Mouse (Mus musculus): ENCODE data around the gene Muc2. TPM values are rescaled to one million over a fixed set of nuclear protein-coding genes. Genes with fewer than 3 reads are reported as not detected.

Muc2 gene
- polyA plus RNA-seq, 1 experiment from 2014 or later: 22.1 TPM

DNA sequence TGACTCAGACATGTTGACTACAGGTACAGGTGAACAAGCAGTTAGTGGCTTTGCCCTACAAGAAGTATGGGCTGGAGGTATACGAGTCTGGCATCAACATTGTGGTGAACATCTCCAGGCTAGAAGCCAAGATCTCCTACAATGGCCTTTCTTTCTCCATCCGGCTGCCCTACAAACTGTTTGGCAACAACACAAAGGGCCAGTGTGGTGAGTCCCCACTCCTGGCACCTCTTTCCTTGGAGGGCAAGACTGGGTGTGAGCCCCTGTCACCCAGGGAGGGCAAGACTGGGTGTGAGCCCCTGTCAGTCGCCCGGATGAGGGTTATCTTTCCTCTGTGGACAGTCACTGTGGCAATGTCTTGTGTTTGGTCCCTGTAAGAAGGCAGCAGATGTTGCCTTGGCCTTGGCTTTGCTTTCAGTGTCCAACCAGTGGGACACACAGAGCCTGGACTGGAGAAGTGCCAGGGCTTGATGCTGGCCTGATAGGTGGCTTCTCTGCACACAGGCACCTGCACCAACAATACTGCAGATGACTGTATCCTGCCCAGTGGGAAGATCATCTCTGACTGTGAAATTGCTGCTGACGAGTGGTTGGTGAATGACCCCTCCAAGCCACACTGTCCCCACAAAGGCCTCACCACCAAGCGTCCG is 57.4 kb downstream of the Muc2 start:
- ATAC-seq: no peak
- Histone ChIP-seq H3K9me3 (ENCODE audit: control insufficient read depth, low read length) (no peaks in the 10 kb centered on the region), H3K27ac (ENCODE audit: low read length) (no peak overlapping the region), H3K27me3 (replicated peaks; ENCODE audit: control insufficient read depth, insufficient read depth, low read length) (no peaks in the 10 kb centered on the region), H3K36me3 (ENCODE audit: control insufficient read depth, insufficient read depth, low read length) (no peaks in the 10 kb centered on the region), H3K9ac (ENCODE audit: low read depth, low read length) (no peak overlapping the region), H3K4me1 (ENCODE audit: control insufficient read depth, insufficient read depth, low read length) (no peaks in the 10 kb centered on the region), H3K4me2 (ENCODE audit: low read depth, low read length) (no peak overlapping the region), H3K4me3 (ENCODE audit: low read length) (no peak overlapping the region)
- WGBS: 84% methylated on average over 7 of the region's 7 CpGs

DNA sequence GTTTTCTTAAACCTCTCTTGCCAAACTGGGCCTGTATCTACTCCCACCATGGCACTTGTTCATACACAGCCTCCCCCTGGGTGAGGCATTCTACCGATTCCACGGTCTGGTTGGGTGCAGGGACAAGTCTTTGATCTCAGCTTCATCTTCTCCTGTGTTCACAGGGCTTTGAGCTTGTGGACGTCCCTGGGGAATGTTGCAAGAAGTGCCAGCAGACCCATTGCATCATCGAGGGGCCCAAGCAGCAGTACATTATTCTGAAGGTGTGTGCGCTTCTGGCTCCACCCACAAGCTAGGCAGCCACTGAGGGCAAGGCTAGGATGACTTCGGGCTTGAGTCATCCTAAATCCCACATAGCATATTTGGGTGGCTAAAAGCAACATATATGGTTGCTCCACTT is 62.4 kb downstream of the Muc2 start:
- Histone ChIP-seq H3K4me3 (ENCODE audit: low read length) (no peak overlapping the region), H3K9ac (ENCODE audit: low read depth, low read length) (no peak overlapping the region), H3K4me1 (ENCODE audit: control insufficient read depth, insufficient read depth, low read length) (no peaks in the 10 kb centered on the region), H3K9me3 (ENCODE audit: control insufficient read depth, low read length) (no peaks in the 10 kb centered on the region), H3K36me3 (ENCODE audit: control insufficient read depth, insufficient read depth, low read length) (no peaks in the 10 kb centered on the region), H3K27me3 (replicated peaks; ENCODE audit: control insufficient read depth, insufficient read depth, low read length) (no peaks in the 10 kb centered on the region), H3K4me2 (ENCODE audit: low read depth, low read length) (no peak overlapping the region), H3K27ac (ENCODE audit: low read length) (no peak overlapping the region)
- ATAC-seq: no peak
- WGBS: 74% methylated on average over 6 of the region's 6 CpGs

DNA sequence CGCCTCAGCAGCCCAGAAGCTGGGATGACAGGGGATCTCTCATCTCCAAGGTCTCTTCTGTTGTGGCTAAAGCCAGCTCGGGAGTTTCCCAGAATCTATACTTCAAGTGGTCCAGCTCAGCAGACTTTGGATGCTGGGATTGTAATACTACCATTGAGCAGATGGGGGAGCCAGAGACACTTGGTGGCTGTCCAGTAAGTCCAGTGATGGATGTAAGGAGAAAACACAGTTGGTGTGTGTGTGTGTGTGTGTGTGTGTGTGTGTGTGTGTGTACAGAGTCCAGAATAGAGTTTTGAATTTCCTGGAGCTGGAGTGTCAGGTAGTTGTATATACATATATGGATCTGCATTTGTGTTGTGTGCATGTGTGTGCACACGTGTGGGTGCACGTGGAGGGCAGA is 65.7 kb downstream of the Muc2 start:
- 46% methylated on average over 4 of the region's 4 CpGs for WGBS
- H3K4me3 ChIP-seq (ENCODE audit: low read length): no peak overlapping the region
- no peaks in the 10 kb centered on the region for H3K36me3 ChIP-seq (ENCODE audit: control insufficient read depth, insufficient read depth, low read length)
- H3K4me2 ChIP-seq (ENCODE audit: low read depth, low read length): no peak overlapping the region
- no peaks in the 10 kb centered on the region for H3K27me3 ChIP-seq (replicated peaks; ENCODE audit: control insufficient read depth, insufficient read depth, low read length)
- no peak overlapping the region for H3K27ac ChIP-seq (ENCODE audit: low read length)
- no peak overlapping the region for H3K9ac ChIP-seq (ENCODE audit: low read depth, low read length)
- no peaks in the 10 kb centered on the region for H3K4me1 ChIP-seq (ENCODE audit: control insufficient read depth, insufficient read depth, low read length)
- ATAC-seq: no peak
- no peaks in the 10 kb centered on the region for H3K9me3 ChIP-seq (ENCODE audit: control insufficient read depth, low read length)

DNA sequence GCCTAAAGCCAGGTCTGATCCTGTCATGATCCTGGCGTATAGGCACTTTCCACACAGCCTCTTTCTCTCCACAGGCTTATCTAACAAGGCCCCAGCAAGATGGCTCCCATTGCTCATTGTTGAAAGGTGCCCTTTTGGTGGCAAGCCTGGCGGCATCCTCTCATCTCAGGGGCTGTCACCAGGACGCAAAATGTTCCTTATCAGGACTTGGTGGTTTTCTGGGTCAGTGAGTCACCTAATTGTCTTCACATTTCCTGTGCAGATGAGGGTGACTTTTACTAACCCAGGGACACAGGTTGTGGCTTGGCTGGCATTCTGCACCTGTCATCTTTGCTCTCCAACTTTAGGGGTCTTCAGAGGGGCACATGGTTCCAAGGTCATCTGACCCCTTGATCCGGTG is 68.2 kb downstream of the Muc2 start:
- no peak overlapping the region for H3K27ac ChIP-seq (ENCODE audit: low read length)
- H3K9me3 ChIP-seq (ENCODE audit: control insufficient read depth, low read length): no peaks in the 10 kb centered on the region
- 76% methylated on average over 4 of the region's 4 CpGs for WGBS
- H3K4me3 ChIP-seq (ENCODE audit: low read length): no peak overlapping the region
- ATAC-seq: no peak
- H3K36me3 ChIP-seq (ENCODE audit: control insufficient read depth, insufficient read depth, low read length): no peaks in the 10 kb centered on the region
- no peaks in the 10 kb centered on the region for H3K27me3 ChIP-seq (replicated peaks; ENCODE audit: control insufficient read depth, insufficient read depth, low read length)
- no peaks in the 10 kb centered on the region for H3K4me1 ChIP-seq (ENCODE audit: control insufficient read depth, insufficient read depth, low read length)
- H3K4me2 ChIP-seq (ENCODE audit: low read depth, low read length): no peak overlapping the region
- no peak overlapping the region for H3K9ac ChIP-seq (ENCODE audit: low read depth, low read length)

DNA sequence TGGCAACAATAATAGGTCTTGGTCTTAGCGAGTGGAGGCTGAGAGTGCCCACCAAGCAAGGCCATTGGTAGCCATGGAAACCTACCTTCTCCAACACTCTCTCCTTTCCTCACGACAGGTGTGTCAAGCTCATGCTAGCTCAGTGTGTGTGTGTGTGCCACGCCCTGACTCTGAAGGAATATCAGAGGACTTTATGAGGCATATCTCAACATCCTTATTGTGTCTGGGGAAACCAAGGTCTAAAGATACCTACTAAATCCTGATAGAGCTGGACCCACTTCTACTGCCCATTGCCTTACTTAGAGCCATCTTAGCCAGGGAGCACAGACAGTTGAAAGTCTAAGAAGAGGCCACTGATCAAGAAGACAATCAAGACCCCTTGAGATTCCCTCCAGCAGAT is 80.4 kb downstream of the Muc2 start:
- WGBS: 67% methylated on average over 3 of the region's 3 CpGs
- Histone ChIP-seq H3K4me1 (ENCODE audit: control insufficient read depth, insufficient read depth, low read length) (peaks cover 4% of the 10 kb centered on the region; the same call in 1 of the 2 replicates), H3K4me2 (ENCODE audit: low read depth, low read length) (no peak overlapping the region), H3K9ac (ENCODE audit: low read depth, low read length) (no peak overlapping the region), H3K27me3 (replicated peaks; ENCODE audit: control insufficient read depth, insufficient read depth, low read length) (no peaks in the 10 kb centered on the region), H3K36me3 (ENCODE audit: control insufficient read depth, insufficient read depth, low read length) (no peaks in the 10 kb centered on the region), H3K9me3 (ENCODE audit: control insufficient read depth, low read length) (no peaks in the 10 kb centered on the region), H3K4me3 (ENCODE audit: low read length) (no peak overlapping the region), H3K27ac (ENCODE audit: low read length) (no peak overlapping the region)
- peak; percentile 81 for ATAC-seq

DNA sequence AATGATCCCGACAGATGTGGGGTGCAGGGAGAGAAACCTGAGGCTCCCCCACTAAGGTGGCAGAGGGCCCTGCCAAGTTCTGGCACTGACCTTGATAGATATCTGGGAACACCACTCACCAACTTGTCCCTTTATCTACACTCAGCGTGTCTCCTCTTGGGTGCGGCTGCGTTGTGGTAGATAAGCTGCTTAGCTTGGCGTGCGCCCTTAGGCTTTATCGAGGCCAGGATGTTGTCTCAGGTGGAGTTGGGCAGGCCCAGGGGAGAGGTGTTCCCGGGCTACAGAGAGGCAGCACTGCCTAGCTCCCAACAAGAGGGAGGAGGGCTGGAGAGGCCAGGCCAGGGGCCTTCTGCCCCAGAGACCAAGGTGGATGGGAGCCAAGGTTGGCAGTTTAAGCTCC is 80.8 kb downstream of the Muc2 start:
- Histone ChIP-seq H3K4me1 (ENCODE audit: control insufficient read depth, insufficient read depth, low read length) (peaks cover 4% of the 10 kb centered on the region; the same call in 1 of the 2 replicates), H3K4me3 (ENCODE audit: low read length) (no peak overlapping the region), H3K9ac (ENCODE audit: low read depth, low read length) (no peak overlapping the region), H3K27me3 (replicated peaks; ENCODE audit: control insufficient read depth, insufficient read depth, low read length) (no peaks in the 10 kb centered on the region), H3K27ac (ENCODE audit: low read length) (no peak overlapping the region), H3K9me3 (ENCODE audit: control insufficient read depth, low read length) (no peaks in the 10 kb centered on the region), H3K36me3 (ENCODE audit: control insufficient read depth, insufficient read depth, low read length) (no peaks in the 10 kb centered on the region), H3K4me2 (ENCODE audit: low read depth, low read length) (no peak overlapping the region)
- peak; percentile 96 for ATAC-seq
- WGBS: 54% methylated on average over 8 of the region's 8 CpGs

DNA sequence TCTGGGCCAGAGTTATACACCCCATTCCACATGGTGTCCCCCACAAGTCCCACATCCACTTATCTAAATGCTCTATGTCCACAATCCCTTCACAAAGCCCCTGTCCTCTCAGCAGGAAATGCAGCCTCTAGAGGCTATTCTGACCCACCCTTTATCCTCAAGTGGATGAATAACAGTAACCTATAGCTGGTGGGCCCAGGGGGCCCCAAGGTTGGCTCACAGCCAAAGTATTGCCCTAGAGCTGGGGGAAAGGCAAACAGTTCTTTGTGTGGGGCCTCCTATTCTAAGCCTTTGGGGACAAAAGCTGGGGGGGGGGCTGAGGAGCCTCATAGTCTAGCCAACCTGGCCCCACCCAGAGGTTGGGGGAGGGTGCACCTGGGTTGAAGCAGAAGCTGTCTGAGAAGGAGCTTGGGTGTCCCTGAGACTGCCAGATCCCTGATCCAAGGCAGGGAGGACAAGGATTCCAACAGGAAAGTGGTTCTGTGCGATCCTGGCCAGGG is 82.0 kb downstream of the Muc2 start:
- H3K27me3 ChIP-seq (replicated peaks; ENCODE audit: control insufficient read depth, insufficient read depth, low read length): no peaks in the 10 kb centered on the region
- peaks cover 4% of the 10 kb centered on the region; the same call in 1 of the 2 replicates for H3K4me1 ChIP-seq (ENCODE audit: control insufficient read depth, insufficient read depth, low read length)
- no peaks in the 10 kb centered on the region for H3K9me3 ChIP-seq (ENCODE audit: control insufficient read depth, low read length)
- no peak overlapping the region for H3K4me3 ChIP-seq (ENCODE audit: low read length)
- no peak for ATAC-seq
- no peak overlapping the region for H3K27ac ChIP-seq (ENCODE audit: low read length)
- no peak overlapping the region for H3K4me2 ChIP-seq (ENCODE audit: low read depth, low read length)
- 69% methylated on average over 1 of the region's 1 CpGs for WGBS
- H3K9ac ChIP-seq (ENCODE audit: low read depth, low read length): no peak overlapping the region
- no peaks in the 10 kb centered on the region for H3K36me3 ChIP-seq (ENCODE audit: control insufficient read depth, insufficient read depth, low read length)

DNA sequence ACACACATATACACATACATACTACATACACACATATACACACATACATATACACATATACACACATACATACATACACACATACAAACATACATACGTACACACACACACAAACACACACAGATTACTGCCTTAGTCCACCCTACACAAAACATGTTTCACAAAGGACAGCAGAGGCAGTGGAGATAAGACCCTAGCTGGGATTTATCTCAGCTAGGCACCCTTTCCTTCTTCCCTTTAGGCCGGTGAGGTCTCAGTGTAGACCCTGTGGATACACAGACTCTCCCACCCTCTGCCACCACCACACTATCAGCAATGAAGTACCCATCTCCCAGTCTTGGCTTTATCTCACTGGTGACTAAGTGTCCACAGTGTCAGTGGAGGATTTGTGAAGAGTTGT is 84.7 kb downstream of the Muc2 start:
- Histone ChIP-seq H3K27ac (ENCODE audit: low read length) (no peak overlapping the region), H3K4me3 (ENCODE audit: low read length) (no peak overlapping the region), H3K4me2 (ENCODE audit: low read depth, low read length) (no peak overlapping the region), H3K36me3 (ENCODE audit: control insufficient read depth, insufficient read depth, low read length) (no peaks in the 10 kb centered on the region), H3K4me1 (ENCODE audit: control insufficient read depth, insufficient read depth, low read length) (peaks cover 4% of the 10 kb centered on the region; the same call in 1 of the 2 replicates), H3K9ac (ENCODE audit: low read depth, low read length) (no peak overlapping the region), H3K27me3 (replicated peaks; ENCODE audit: control insufficient read depth, insufficient read depth, low read length) (no peaks in the 10 kb centered on the region), H3K9me3 (ENCODE audit: control insufficient read depth, low read length) (no peaks in the 10 kb centered on the region)
- ATAC-seq: no peak
- 83% methylated on average over 2 of the region's 2 CpGs for WGBS

DNA sequence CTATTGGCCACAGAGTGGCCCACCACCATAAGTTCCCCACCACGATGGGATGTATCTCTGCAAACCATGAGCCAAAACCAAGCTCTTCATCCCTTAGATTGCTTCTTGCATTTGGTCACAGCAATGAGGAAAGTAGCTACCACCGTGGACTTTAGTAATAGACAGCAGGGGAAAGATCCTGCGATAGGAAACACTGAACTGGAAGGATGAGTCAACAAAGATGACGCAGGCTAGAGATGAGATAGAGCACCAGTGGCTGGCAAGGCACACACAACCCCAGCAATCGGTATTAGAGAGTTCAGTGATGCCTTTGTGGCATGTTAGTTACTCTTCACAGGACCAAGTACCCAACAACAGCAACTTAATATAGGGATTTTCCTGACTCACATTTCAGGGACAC is 86.1 kb downstream of the Muc2 start:
- H3K4me3 ChIP-seq (ENCODE audit: low read length): no peak overlapping the region
- H3K9ac ChIP-seq (ENCODE audit: low read depth, low read length): no peak overlapping the region
- H3K9me3 ChIP-seq (ENCODE audit: control insufficient read depth, low read length): no peaks in the 10 kb centered on the region
- no peaks in the 10 kb centered on the region for H3K27me3 ChIP-seq (replicated peaks; ENCODE audit: control insufficient read depth, insufficient read depth, low read length)
- no peak for ATAC-seq
- no peak overlapping the region for H3K4me2 ChIP-seq (ENCODE audit: low read depth, low read length)
- no peak overlapping the region for H3K27ac ChIP-seq (ENCODE audit: low read length)
- WGBS: 89% methylated on average over 5 of the region's 5 CpGs
- no peaks in the 10 kb centered on the region for H3K36me3 ChIP-seq (ENCODE audit: control insufficient read depth, insufficient read depth, low read length)
- H3K4me1 ChIP-seq (ENCODE audit: control insufficient read depth, insufficient read depth, low read length): peaks cover 4% of the 10 kb centered on the region; the same call in 1 of the 2 replicates
